In genomic region chr6:22548296-22549245, GRCm38 (mm10) we compare ENCODE assay signal across 18 mouse cellular contexts.
A peak's percentile ranks its signal among the peaks of the same experiment; 100 is the strongest.
DNase-seq lines count a peak whose midpoint lies in the region; ATAC-seq lines count a peak whose summit lies in the region.
"Had no signal": no experiment of that assay in that cellular context is flagged by ENCODE, and none has a peak within 500 bp of the region (broad histone marks: within the 10 kb centered on the region; RNA-seq: fewer than 3 reads in every experiment).

No protein-coding gene starts in this region.

- H3K4me3 ChIP-seq in midbrain, embryonic 11.5 days (ENCODE audit: low read depth, low read length) = no peak overlapping the region
- no peak overlapping the region for H3K4me3 ChIP-seq in midbrain, embryonic 10.5 days
- H3K4me3 ChIP-seq in hindbrain, embryonic 11.5 days (ENCODE audit: low read depth, low read length) = no peak overlapping the region
- H3K4me3 ChIP-seq in neural tube, embryonic 14.5 days (ENCODE audit: low read depth, low read length) = no peak overlapping the region
- H3K4me3 ChIP-seq: lung, embryonic 15.5 days; neural tube, embryonic 13.5 days had no signal

- H3K9ac ChIP-seq in midbrain, embryonic 11.5 days (ENCODE audit: low read length) = no peak overlapping the region
- H3K9ac ChIP-seq in hindbrain, embryonic 11.5 days (ENCODE audit: low read depth, low read length) = no peak overlapping the region
- no peak overlapping the region for H3K9ac ChIP-seq in neural tube, embryonic 14.5 days (replicated peaks; ENCODE audit: low read depth, low read length)
- H3K9ac ChIP-seq: lung, embryonic 15.5 days; neural tube, embryonic 13.5 days had no signal

- ATAC-seq in midbrain, embryonic 11.5 days (ENCODE audit: low FRiP score) = peak; percentile 75
- ATAC-seq in hindbrain, embryonic 11.5 days (ENCODE audit: low FRiP score) = peak; percentile 83
- ATAC-seq in neural tube, embryonic 14.5 days (ENCODE audit: low read depth) = peak; percentile 46; the same call in 1 of the 2 replicates
- ATAC-seq: intestine, embryonic 16.5 days had no signal

- DNase-seq in midbrain, embryonic 11.5 days (ENCODE audit: low spot score, missing footprints) = peak; percentile 69
- no peak for DNase-seq in midbrain, embryonic 10.5 days (ENCODE audit: low spot score)
- peak; percentile 21 for DNase-seq in hindbrain, embryonic 11.5 days (ENCODE audit: low spot score)
- DNase-seq in layer of hippocampus, adult 9-11 months = peak; percentile 48
- DNase-seq in thymus, postnatal 25 days = no peak
- no peak for DNase-seq in adrenal gland, adult 18-20 months (ENCODE audit: low spot score in 2 of 2)
- DNase-seq in kidney, postnatal 10 days = no peak
- DNase-seq: adrenal gland, postnatal 10 days; B cell, adult 2 months; cerebellum, postnatal 36 days; heart, adult 18-20 months; liver; right cerebral cortex, adult 18-20 months had no signal

- WGBS in midbrain, embryonic 11.5 days = 85% methylated on average over 13 of the region's 13 CpGs
- 86% methylated on average over 13 of the region's 13 CpGs for WGBS in midbrain, embryonic 10.5 days
- 79% methylated on average over 13 of the region's 13 CpGs for WGBS in hindbrain, embryonic 11.5 days
- WGBS in neural tube, embryonic 14.5 days = 76% methylated on average over 13 of the region's 13 CpGs

- no peaks in the 10 kb centered on the region for H3K36me3 ChIP-seq in midbrain, embryonic 11.5 days (ENCODE audit: control insufficient read depth, insufficient read depth, low read length)
- H3K36me3 ChIP-seq in midbrain, embryonic 10.5 days = no peaks in the 10 kb centered on the region
- H3K36me3 ChIP-seq in hindbrain, embryonic 11.5 days (ENCODE audit: control insufficient read depth, insufficient read depth, low read length) = no peaks in the 10 kb centered on the region
- no peaks in the 10 kb centered on the region for H3K36me3 ChIP-seq in neural tube, embryonic 14.5 days (ENCODE audit: control insufficient read depth, insufficient read depth, low read length)
- H3K36me3 ChIP-seq: lung, embryonic 15.5 days; neural tube, embryonic 13.5 days had no signal

- H3K4me2 ChIP-seq in midbrain, embryonic 11.5 days = no peak overlapping the region
- H3K4me2 ChIP-seq in hindbrain, embryonic 11.5 days (replicated peaks; ENCODE audit: low read depth, low read length) = no peak overlapping the region
- H3K4me2 ChIP-seq in neural tube, embryonic 14.5 days (ENCODE audit: low read depth, low read length) = no peak overlapping the region
- H3K4me2 ChIP-seq: lung, embryonic 15.5 days; neural tube, embryonic 13.5 days had no signal

- H3K27me3 ChIP-seq in midbrain, embryonic 11.5 days (ENCODE audit: control insufficient read depth, insufficient read depth, low read length) = no peaks in the 10 kb centered on the region
- H3K27me3 ChIP-seq in midbrain, embryonic 10.5 days (ENCODE audit: low read depth, poor library complexity, severe bottlenecking) = no peaks in the 10 kb centered on the region
- H3K27me3 ChIP-seq in hindbrain, embryonic 11.5 days (ENCODE audit: control insufficient read depth, insufficient read depth, low read length) = no peaks in the 10 kb centered on the region
- no peaks in the 10 kb centered on the region for H3K27me3 ChIP-seq in neural tube, embryonic 14.5 days (ENCODE audit: control insufficient read depth, insufficient read depth, low read length)
- H3K27me3 ChIP-seq: lung, embryonic 15.5 days; neural tube, embryonic 13.5 days had no signal

- H3K27ac ChIP-seq in midbrain, embryonic 11.5 days (ENCODE audit: low read depth, low read length) = no peak overlapping the region
- no peak overlapping the region for H3K27ac ChIP-seq in midbrain, embryonic 10.5 days (replicated peaks)
- H3K27ac ChIP-seq in hindbrain, embryonic 11.5 days (ENCODE audit: low read depth, low read length) = no peak overlapping the region
- no peak overlapping the region for H3K27ac ChIP-seq in neural tube, embryonic 14.5 days (ENCODE audit: low read depth, low read length)
- H3K27ac ChIP-seq: kidney, postnatal 0 days; lung, embryonic 15.5 days; neural tube, embryonic 13.5 days had no signal

- H3K9me3 ChIP-seq in midbrain, embryonic 11.5 days (ENCODE audit: control insufficient read depth, low read length) = no peaks in the 10 kb centered on the region
- no peaks in the 10 kb centered on the region for H3K9me3 ChIP-seq in midbrain, embryonic 10.5 days (replicated peaks)
- no peaks in the 10 kb centered on the region for H3K9me3 ChIP-seq in hindbrain, embryonic 11.5 days (ENCODE audit: control insufficient read depth, low read length)
- no peaks in the 10 kb centered on the region for H3K9me3 ChIP-seq in neural tube, embryonic 14.5 days (ENCODE audit: control insufficient read depth, low read length)
- H3K9me3 ChIP-seq: lung, embryonic 15.5 days; neural tube, embryonic 13.5 days had no signal

- H3K4me1 ChIP-seq in midbrain, embryonic 11.5 days (ENCODE audit: control insufficient read depth, insufficient read depth, low read length) = no peaks in the 10 kb centered on the region
- H3K4me1 ChIP-seq in midbrain, embryonic 10.5 days = no peaks in the 10 kb centered on the region
- no peaks in the 10 kb centered on the region for H3K4me1 ChIP-seq in hindbrain, embryonic 11.5 days (replicated peaks; ENCODE audit: control insufficient read depth, insufficient read depth, low read length)
- H3K4me1 ChIP-seq in neural tube, embryonic 14.5 days (ENCODE audit: control insufficient read depth, insufficient read depth, low read length) = no peaks in the 10 kb centered on the region
- H3K4me1 ChIP-seq: lung, embryonic 15.5 days; neural tube, embryonic 13.5 days had no signal

Comparison
In these comparisons a context has a peak if more than half of its experiments do, and no peak if none do; other contexts are left out.
1. DNase-seq: peak in midbrain, embryonic 11.5 days (single experiment), hindbrain, embryonic 11.5 days (single experiment) and layer of hippocampus, adult 9-11 months (single experiment); none in midbrain, embryonic 10.5 days (single experiment), thymus, postnatal 25 days (single experiment), adrenal gland, adult 18-20 months (0 of 2) and kidney, postnatal 10 days (single experiment).
2. Peak in every context shown above with its lines, with median percentiles within 50 percentile points of each other: ATAC-seq.